Mouse (Mus musculus): ENCODE results near the gene Mmp19. TPM values are rescaled to one million over a fixed set of nuclear protein-coding genes. Genes with fewer than 3 reads are reported as not detected.

The Mmp19 gene
- polyA plus RNA-seq, 1 experiment = 0.01 TPM

DNA sequence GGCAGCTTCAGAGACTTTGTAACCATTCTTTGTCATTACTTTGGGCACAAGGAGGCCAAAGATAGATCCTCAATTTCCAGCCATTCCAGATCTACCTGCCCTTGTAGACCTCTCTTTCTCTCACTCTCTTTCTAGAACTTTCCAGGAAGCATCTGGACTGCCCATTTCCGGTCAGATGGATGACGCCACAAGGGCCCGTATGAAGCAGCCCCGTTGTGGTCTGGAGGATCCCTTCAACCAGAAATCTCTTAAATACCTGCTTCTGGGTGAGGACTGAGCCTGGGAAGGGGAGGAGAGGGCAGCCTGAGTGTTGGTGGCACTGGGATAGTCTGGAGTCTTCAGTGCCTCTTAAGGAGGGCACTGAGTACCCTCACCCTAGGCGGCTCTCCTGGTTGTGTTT lies 3.7 kb downstream of the Mmp19 start:
- H3K36me3 ChIP-seq (ENCODE audit: control insufficient read depth) = peaks cover 3% of the 10 kb centered on the region; the same call in 1 of the 2 replicates
- 0 out of 2 replicates have a peak, but pooled peaks cover 2% of the 10 kb centered on the region for H3K27me3 ChIP-seq (ENCODE audit: control insufficient read depth)
- no peak for TF ChIP-seq TAL1 (IDR thresholded peaks at IDR 0.05; ENCODE audit: low read length)
- no peak for TF ChIP-seq GATA1 (IDR thresholded peaks at IDR 0.05; ENCODE audit: low read length)
- peaks cover 2% of the 10 kb centered on the region for H3K4me1 ChIP-seq (ENCODE audit: control insufficient read depth)
- no peaks in the 10 kb centered on the region for H3K9me3 ChIP-seq (ENCODE audit: control insufficient read depth, low read length)
- H3K4me3 ChIP-seq (replicated peaks) = no peak overlapping the region

DNA sequence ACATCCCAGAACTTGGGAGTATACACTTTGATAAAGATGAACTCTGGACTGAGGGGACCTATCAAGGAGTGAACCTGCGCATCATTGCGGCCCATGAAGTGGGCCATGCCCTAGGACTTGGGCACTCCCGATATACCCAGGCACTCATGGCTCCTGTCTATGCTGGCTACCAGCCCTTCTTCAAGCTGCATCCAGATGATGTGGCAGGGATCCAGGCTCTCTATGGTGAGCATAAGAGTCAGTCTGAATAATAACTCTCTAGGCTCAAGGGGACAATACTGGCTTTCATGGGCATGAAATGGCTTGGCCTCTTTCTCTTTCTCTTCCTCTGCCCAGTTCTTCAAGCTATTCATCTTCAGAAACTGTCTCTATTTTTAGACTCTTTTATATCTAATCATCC lies 4.9 kb downstream of the Mmp19 start:
- Histone ChIP-seq H3K4me3 (replicated peaks) (no peak overlapping the region), H3K36me3 (ENCODE audit: control insufficient read depth) (peaks cover 3% of the 10 kb centered on the region; the same call in 1 of the 2 replicates), H3K4me1 (ENCODE audit: control insufficient read depth) (peaks cover 2% of the 10 kb centered on the region), H3K9me3 (ENCODE audit: control insufficient read depth, low read length) (no peaks in the 10 kb centered on the region), H3K27me3 (ENCODE audit: control insufficient read depth) (0 out of 2 replicates have a peak, but pooled peaks cover 2% of the 10 kb centered on the region)
- TF ChIP-seq TAL1 (IDR thresholded peaks at IDR 0.05; ENCODE audit: low read length) (no peak), GATA1 (IDR thresholded peaks at IDR 0.05; ENCODE audit: low read length) (no peak)

DNA sequence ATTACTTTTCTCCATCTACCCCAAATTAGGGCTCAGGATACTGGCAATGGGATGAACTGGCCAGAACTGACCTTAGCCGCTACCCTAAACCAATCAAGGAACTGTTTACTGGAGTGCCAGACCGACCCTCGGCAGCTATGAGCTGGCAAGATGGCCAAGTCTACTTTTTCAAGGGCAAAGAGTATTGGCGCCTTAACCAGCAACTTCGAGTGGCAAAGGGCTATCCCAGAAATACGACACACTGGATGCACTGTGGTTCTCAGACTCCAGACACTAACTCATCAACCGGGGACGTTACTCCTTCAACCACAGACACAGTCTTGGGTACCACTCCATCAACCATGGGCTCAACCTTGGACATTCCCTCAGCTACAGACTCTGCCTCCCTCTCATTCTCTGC lies 8.0 kb downstream of the Mmp19 start:
- H3K36me3 ChIP-seq (ENCODE audit: control insufficient read depth) = peaks cover 5% of the 10 kb centered on the region; the same call in 1 of the 2 replicates
- no peak for TF ChIP-seq GATA1 (IDR thresholded peaks at IDR 0.05; ENCODE audit: low read length)
- no peak for TF ChIP-seq TAL1 (IDR thresholded peaks at IDR 0.05; ENCODE audit: low read length)
- H3K4me3 ChIP-seq (replicated peaks) = no peak overlapping the region
- no peaks in the 10 kb centered on the region for H3K9me3 ChIP-seq (ENCODE audit: control insufficient read depth, low read length)
- peaks cover 20% of the 10 kb centered on the region for H3K27me3 ChIP-seq (ENCODE audit: control insufficient read depth)
- H3K4me1 ChIP-seq (ENCODE audit: control insufficient read depth) = peaks cover 4% of the 10 kb centered on the region

DNA sequence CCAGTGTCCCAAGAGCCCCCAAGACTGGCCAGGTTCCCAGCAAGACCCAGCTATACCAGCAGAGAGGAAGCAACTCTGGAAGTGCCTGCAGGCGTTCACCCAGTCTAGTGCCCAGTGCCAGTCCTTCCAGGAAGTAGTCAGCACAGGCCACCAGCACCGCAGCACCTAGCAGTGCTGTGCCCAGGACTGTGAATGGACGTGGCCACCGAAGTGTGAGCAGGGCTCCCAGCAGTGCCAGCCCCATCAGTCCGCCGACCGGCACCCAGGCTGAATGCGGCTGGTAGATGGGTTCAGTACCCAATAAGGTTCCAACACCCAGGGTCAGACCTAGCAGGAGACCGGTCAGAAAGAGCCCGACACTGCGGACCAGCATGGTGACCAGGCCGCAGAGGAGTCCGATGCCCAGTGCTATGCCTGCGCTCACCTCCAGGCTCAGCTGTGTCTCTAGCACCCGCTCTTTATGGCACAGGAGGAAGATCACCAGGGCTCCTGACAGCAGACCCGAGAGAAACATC lies 11.3 kb downstream of the Mmp19 start:
- TF ChIP-seq TAL1 (IDR thresholded peaks at IDR 0.05; ENCODE audit: low read length) = no peak
- TF ChIP-seq GATA1 (IDR thresholded peaks at IDR 0.05; ENCODE audit: low read length) = no peak
- Histone ChIP-seq H3K9me3 (ENCODE audit: control insufficient read depth, low read length) (no peaks in the 10 kb centered on the region), H3K36me3 (ENCODE audit: control insufficient read depth) (peaks cover 16% of the 10 kb centered on the region), H3K27me3 (ENCODE audit: control insufficient read depth) (peaks cover 24% of the 10 kb centered on the region), H3K4me3 (replicated peaks) (no peak overlapping the region), H3K4me1 (ENCODE audit: control insufficient read depth) (peaks cover 32% of the 10 kb centered on the region)

GRCm38 (mm10) chr10:128802956-128803355 lies 12.2 kb downstream of the Mmp19 start:
- Histone ChIP-seq H3K27me3 (ENCODE audit: control insufficient read depth) (peaks cover 24% of the 10 kb centered on the region), H3K36me3 (ENCODE audit: control insufficient read depth) (peaks cover 25% of the 10 kb centered on the region), H3K9me3 (ENCODE audit: control insufficient read depth, low read length) (no peaks in the 10 kb centered on the region), H3K4me1 (ENCODE audit: control insufficient read depth) (peaks cover 41% of the 10 kb centered on the region), H3K4me3 (replicated peaks) (no peak overlapping the region)
- TF ChIP-seq GATA1 (IDR thresholded peaks at IDR 0.05; ENCODE audit: low read length) (no peak), TAL1 (IDR thresholded peaks at IDR 0.05; ENCODE audit: low read length) (no peak)

DNA sequence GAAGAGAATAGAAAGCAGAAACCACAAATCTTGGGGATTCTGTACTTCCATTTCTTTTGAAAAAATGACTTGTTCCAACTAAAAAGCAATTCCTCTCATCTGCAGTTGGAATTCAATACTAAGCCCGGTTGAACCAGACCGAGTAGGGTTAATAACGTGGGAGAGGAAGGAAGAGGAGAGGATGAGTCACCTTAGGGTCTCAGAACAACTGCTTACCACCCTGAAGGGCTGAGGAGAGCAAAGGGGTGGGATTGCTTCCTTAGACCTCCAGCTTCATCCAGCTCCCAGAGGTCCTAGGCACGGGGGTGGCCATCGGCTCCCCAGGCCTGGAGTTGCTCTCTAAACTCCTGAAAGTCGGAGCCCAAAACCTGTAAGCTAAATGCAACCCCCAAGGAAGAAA lies 12.7 kb downstream of the Mmp19 start:
- Histone ChIP-seq H3K36me3 (ENCODE audit: control insufficient read depth) (peaks cover 29% of the 10 kb centered on the region), H3K4me3 (replicated peaks) (no peak overlapping the region), H3K27me3 (ENCODE audit: control insufficient read depth) (peaks cover 24% of the 10 kb centered on the region), H3K4me1 (ENCODE audit: control insufficient read depth) (peaks cover 41% of the 10 kb centered on the region), H3K9me3 (ENCODE audit: control insufficient read depth, low read length) (no peaks in the 10 kb centered on the region)
- TF ChIP-seq GATA1 (IDR thresholded peaks at IDR 0.05; ENCODE audit: low read length) (no peak), TAL1 (IDR thresholded peaks at IDR 0.05; ENCODE audit: low read length) (no peak)

DNA sequence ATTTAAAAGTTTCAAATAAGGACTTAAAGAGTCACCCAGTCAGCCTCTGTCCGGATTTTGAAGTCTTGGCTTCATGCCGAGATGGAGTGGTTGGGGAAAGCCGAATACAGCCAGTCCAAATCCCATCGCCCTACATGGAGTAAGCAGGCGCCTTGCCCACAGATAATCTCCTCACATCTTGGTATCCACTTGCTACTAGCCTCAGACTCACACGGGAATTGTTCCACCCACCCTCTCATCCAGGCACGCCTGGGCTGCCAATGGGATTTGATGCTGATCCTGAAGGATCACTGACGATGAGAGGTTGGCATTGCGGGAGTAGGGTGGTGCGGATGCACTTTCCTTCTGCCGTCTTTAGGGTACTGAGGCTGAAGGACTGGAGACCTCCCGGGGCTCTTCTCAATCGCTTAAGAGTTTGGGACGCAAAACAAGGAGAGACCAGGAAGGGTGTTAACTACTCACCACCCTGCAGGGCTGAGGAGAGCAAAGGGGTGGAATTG lies 13.1 kb downstream of the Mmp19 start, which contains the start of gene Dnajc14:
Gene Dnajc14 (plus strand): TSS at position 292 of the 500 bp plus-strand sequence.
- H3K9me3 ChIP-seq (ENCODE audit: control insufficient read depth, low read length) = no peaks in the 10 kb centered on the region
- H3K27me3 ChIP-seq (ENCODE audit: control insufficient read depth) = peaks cover 24% of the 10 kb centered on the region
- peaks cover 31% of the 10 kb centered on the region for H3K36me3 ChIP-seq (ENCODE audit: control insufficient read depth)
- no peak for TF ChIP-seq GATA1 (IDR thresholded peaks at IDR 0.05; ENCODE audit: low read length)
- TF ChIP-seq TAL1 (IDR thresholded peaks at IDR 0.05; ENCODE audit: low read length) = no peak
- H3K4me3 ChIP-seq (replicated peaks) = peak within 1 kb of the TSS; percentile 91
- peaks cover 45% of the 10 kb centered on the region for H3K4me1 ChIP-seq (ENCODE audit: control insufficient read depth)

GRCm38 (mm10) chr10:128804271-128805091 lies 13.8 kb downstream of the Mmp19 start, which contains the start of gene Tmem198b:
Gene Tmem198b (minus strand): TSS chr10:128804370.
- Histone ChIP-seq H3K27me3 (ENCODE audit: control insufficient read depth) (peaks cover 24% of the 10 kb centered on the region), H3K4me1 (ENCODE audit: control insufficient read depth) (peaks cover 49% of the 10 kb centered on the region), H3K9me3 (ENCODE audit: control insufficient read depth, low read length) (no peaks in the 10 kb centered on the region), H3K36me3 (ENCODE audit: control insufficient read depth) (peaks cover 35% of the 10 kb centered on the region), H3K4me3 (replicated peaks) (peak within 1 kb of the TSS; percentile 91)
- no peak for TF ChIP-seq TAL1 (IDR thresholded peaks at IDR 0.05; ENCODE audit: low read length)
- no peak for TF ChIP-seq GATA1 (IDR thresholded peaks at IDR 0.05; ENCODE audit: low read length)

Data from erythroblast, embryonic 14.5 days (primary cell).